Mouse (Mus musculus) forebrain, embryonic 15.5 days (tissue): ENCODE data around the gene 9030025P20Rik. TPM values are rescaled to one million over a fixed set of nuclear protein-coding genes. Genes with fewer than 3 reads are reported as not detected.
"Not testable (repeated sequence)": the region's sequence is repeated elsewhere in the genome, so short reads cannot be mapped to it uniquely, and the experiment has no call there.

ENCODE experiments used
- ATAC-seq: fragments of 200-750 bp; cut with Nextera tagmentation; replicated peaks from 2 replicates; pipeline ENCODE4 v1.8.0; 2017; ENCODE audit warnings: mild to moderate bottlenecking, moderate TSS enrichment, moderate library complexity
- H3K27ac ChIP-seq: fragments of 300-500 bp; sonication (generic); replicated peaks from 2 replicates; pipeline ENCODE4 v1.5.1; 2015; ENCODE audit warnings: mild to moderate bottlenecking, inconsistent platforms
- H3K27me3 ChIP-seq: fragments of 300-500 bp; sonication (generic); 2 replicates; pipeline ENCODE4 v1.6.1; 2015; ENCODE audit warnings: inconsistent platforms
- H3K36me3 ChIP-seq: fragments of 300-500 bp; sonication (generic); 2 replicates; pipeline ENCODE4 v1.6.1; 2015; ENCODE audit warnings: mild to moderate bottlenecking, inconsistent platforms
- H3K4me1 ChIP-seq: fragments of 300-500 bp; sonication (generic); 2 replicates; pipeline ENCODE4 v1.6.1; 2015; ENCODE audit warnings: inconsistent platforms
- H3K4me2 ChIP-seq: fragments of 300-500 bp; sonication (generic); replicated peaks from 2 replicates; pipeline ENCODE4 v1.6.1; 2015; ENCODE audit warnings: mild to moderate bottlenecking, inconsistent platforms
- H3K4me3 ChIP-seq: fragments of 300-500 bp; sonication (generic); 2 replicates; pipeline ENCODE4 v1.5.1; 2015; ENCODE audit warnings: mild to moderate bottlenecking, inconsistent platforms
- H3K9ac ChIP-seq: fragments of 300-500 bp; sonication (generic); replicated peaks from 2 replicates; pipeline ENCODE4 v1.6.1; 2015; ENCODE audit warnings: mild to moderate bottlenecking, inconsistent platforms
- H3K9me3 ChIP-seq: fragments of 300-500 bp; sonication (generic); 2 replicates; pipeline ENCODE4 v1.6.1; 2016; ENCODE audit warnings: inconsistent platforms
- WGBS: fragments of 180-500 bp; shearing (Covaris S2); methylation state at CpG from one replicate; pipeline ENCODE4 v1.1.7; 2015; ENCODE audit warnings: mixed read lengths; 5-methylcytosine and 5-hydroxymethylcytosine counted together
- polyA plus RNA-seq: library from polyadenylated mRNA; unstranded; fragments of >200 nt; fragmentation: Nextera tagmentation; extraction: Ambion mirVana; gene quantifications from 2 replicates; pipeline ENCODE4 v1.2.1, GENCODE M21; 2015

The 9030025P20Rik gene
- polyA plus RNA-seq, 1 experiment from 2014 or later = 10.4 TPM

- Histone ChIP-seq H3K27me3 (no peaks in the 10 kb centered on the region), H3K4me3 (no peak overlapping the region), H3K9ac (no peak overlapping the region), H3K4me2 (no peak overlapping the region), H3K9me3 (no peaks in the 10 kb centered on the region), H3K4me1 (0 out of 2 replicates have a peak, but pooled peaks cover 1% of the 10 kb centered on the region), H3K27ac (no peak overlapping the region), H3K36me3 (peaks cover 52% of the 10 kb centered on the region)
- 93% methylated on average over 8 of the region's 8 CpGs for WGBS
- ATAC-seq = no peak
These were observed 24.8 kb upstream of the 9030025P20Rik start for GRCm38 (mm10) chr17:14953452-14953851.

- H3K27ac ChIP-seq = no peak overlapping the region
- H3K9me3 ChIP-seq = no peaks in the 10 kb centered on the region
- H3K4me2 ChIP-seq = no peak overlapping the region
- H3K4me3 ChIP-seq = no peak overlapping the region
- 92% methylated on average over 5 of the region's 5 CpGs for WGBS
- no peak for ATAC-seq
- peaks cover 15% of the 10 kb centered on the region for H3K4me1 ChIP-seq
- H3K27me3 ChIP-seq = no peaks in the 10 kb centered on the region
- no peak overlapping the region for H3K9ac ChIP-seq
- peaks cover 12% of the 10 kb centered on the region for H3K36me3 ChIP-seq
These were observed 19.5 kb upstream of the 9030025P20Rik start for GRCm38 (mm10) chr17:14958686-14959327.

- H3K9ac ChIP-seq = peak overlapping the region; percentile 41
- H3K27me3 ChIP-seq = no peaks in the 10 kb centered on the region
- ATAC-seq = no peak
- H3K4me3 ChIP-seq = peak overlapping the region; percentile 29
- H3K36me3 ChIP-seq = 0 out of 2 replicates have a peak, but pooled peaks cover 6% of the 10 kb centered on the region
- no peaks in the 10 kb centered on the region for H3K9me3 ChIP-seq
- no peak overlapping the region for H3K27ac ChIP-seq
- peaks cover 15% of the 10 kb centered on the region for H3K4me1 ChIP-seq
- WGBS = 15% methylated on average over 3 of the region's 3 CpGs
- peak overlapping the region; percentile 44 for H3K4me2 ChIP-seq
These were observed 18.3 kb upstream of the 9030025P20Rik start for GRCm38 (mm10) chr17:14959979-14960378.

DNA sequence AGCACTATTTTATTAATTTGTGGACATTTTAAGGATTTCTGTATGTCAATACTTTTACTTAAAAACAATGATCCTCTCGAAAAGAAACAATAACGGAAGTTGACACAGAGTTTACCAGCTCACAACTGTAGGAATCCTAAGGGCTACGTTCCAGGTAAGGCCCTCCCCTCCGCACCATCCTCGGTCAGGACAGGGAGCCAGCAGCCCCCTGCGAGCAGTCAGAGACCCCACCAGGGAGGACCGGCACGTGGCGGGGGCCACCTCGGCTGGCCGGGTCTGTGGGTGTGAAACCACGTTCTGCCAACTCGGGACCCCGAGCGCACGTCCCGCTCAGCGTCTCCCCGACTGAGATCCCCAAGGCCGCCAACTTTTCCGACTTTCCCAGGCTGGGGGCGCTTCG, 17.7 kb upstream of the 9030025P20Rik start:
- Histone ChIP-seq H3K27ac (no peak overlapping the region), H3K9me3 (no peaks in the 10 kb centered on the region), H3K4me1 (peaks cover 15% of the 10 kb centered on the region), H3K4me3 (peak overlapping the region; percentile 76), H3K27me3 (no peaks in the 10 kb centered on the region), H3K36me3 (0 out of 2 replicates have a peak, but pooled peaks cover 6% of the 10 kb centered on the region), H3K9ac (peak overlapping the region; percentile 71), H3K4me2 (peak overlapping the region; percentile 86)
- ATAC-seq = peak; percentile 12
- WGBS = under 1% methylated on average over 22 of the region's 23 CpGs

DNA sequence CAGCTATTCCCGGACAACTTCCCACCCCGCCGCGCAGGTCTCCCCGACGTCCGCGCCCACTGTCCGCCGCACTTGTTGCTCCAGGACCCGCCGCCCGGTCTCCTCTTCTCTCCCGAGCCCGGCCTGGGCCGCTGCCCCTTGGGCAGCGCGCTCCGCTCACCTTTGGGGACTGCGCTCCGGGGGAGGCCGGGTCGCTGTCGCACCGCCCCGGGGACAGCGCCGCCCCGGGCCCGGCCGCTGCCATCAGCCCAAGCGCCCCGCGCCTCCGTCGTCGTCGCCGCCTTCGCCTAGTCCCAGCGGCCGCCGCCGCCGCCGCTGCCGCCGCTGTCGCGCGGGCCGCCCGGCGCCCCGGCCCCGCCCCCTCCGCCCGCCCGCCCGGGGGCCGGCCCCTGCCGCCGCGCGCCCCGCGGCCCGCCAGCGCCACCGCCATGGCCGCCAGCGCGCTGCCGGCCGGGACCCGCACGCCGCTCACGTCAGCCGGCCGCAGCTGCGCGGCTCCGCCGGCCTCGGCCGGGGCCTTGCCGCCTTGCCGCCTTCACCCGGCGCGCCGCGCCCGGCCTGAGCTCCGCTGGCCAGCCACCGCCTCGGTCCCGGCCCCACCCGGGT, 17.2 kb upstream of the 9030025P20Rik start, which contains the start of gene Phf10:
Phf10 (minus strand) TSS at position 323 of the 606 bp plus-strand sequence.
- not testable (repeated sequence) for H3K27me3 ChIP-seq, H3K9me3 ChIP-seq, H3K27ac ChIP-seq, H3K36me3 ChIP-seq
- Histone ChIP-seq H3K4me2 (peak within 1 kb of the TSS; percentile 86), H3K4me1 (peaks cover 15% of the 10 kb centered on the region), H3K4me3 (peak within 1 kb of the TSS; percentile 76), H3K9ac (peak within 1 kb of the TSS; percentile 71)
- peak; percentile 74 for ATAC-seq
- 1% methylated on average over 39 of the region's 100 CpGs for WGBS

GRCm38 (mm10) chr17:14961557-14962154, 16.6 kb upstream of the 9030025P20Rik start:
- WGBS = no CpG with 5 or more reads among the region's 44 CpGs

DNA sequence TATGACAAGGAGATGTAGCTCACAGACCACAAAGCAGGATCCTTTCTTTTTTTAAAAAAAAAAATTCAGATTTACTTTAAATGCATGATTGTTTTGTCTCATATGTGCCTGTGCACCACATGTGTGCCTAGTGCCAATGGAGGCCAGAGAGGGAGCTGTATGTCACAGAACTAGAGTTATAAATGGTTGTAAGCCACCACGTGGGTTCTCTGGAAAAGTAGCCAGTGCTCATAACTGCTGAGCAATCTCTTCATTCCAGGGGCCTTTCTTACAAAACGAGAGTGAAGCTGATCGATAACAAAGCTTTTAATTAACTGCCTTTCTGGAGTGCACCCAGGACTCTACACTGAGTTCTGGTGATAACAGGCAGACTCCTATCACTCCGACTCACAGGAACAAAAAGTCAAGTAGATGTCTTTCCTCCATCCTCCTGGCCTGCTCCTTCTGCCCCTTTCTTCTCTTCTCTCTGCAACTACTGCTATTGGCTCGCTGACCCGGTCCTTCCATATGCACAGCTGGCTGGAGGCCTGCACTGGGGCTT, 9.8 kb upstream of the 9030025P20Rik start:
- H3K9ac ChIP-seq, H3K27me3 ChIP-seq, H3K27ac ChIP-seq, H3K4me3 ChIP-seq, H3K36me3 ChIP-seq, H3K9me3 ChIP-seq, H3K4me1 ChIP-seq, H3K4me2 ChIP-seq, ATAC-seq: not testable (repeated sequence)
- WGBS = no CpG with 5 or more reads among the region's 6 CpGs

More at GRCm38 (mm10) chr17:14961557-14962154, 16.6 kb upstream of the 9030025P20Rik start:
- not testable (repeated sequence) for H3K4me3 ChIP-seq, H3K27ac ChIP-seq, H3K9me3 ChIP-seq, H3K9ac ChIP-seq, H3K27me3 ChIP-seq, H3K4me2 ChIP-seq, H3K36me3 ChIP-seq
- ATAC-seq = peak; percentile 94
- peaks cover 15% of the 10 kb centered on the region for H3K4me1 ChIP-seq

- peak overlapping the region; percentile 28; the same call in 1 of the 2 replicates for H3K4me2 ChIP-seq
- peak; percentile 2; the same call in 1 of the 2 replicates for ATAC-seq
- not testable (repeated sequence) for H3K4me3 ChIP-seq, H3K27me3 ChIP-seq, H3K4me1 ChIP-seq, H3K9ac ChIP-seq, H3K9me3 ChIP-seq, H3K36me3 ChIP-seq, H3K27ac ChIP-seq
- 2% methylated on average over 4 of the region's 7 CpGs for WGBS
These were observed 428 bp upstream of the 9030025P20Rik start for GRCm38 (mm10) chr17:14977718-14978361.

DNA sequence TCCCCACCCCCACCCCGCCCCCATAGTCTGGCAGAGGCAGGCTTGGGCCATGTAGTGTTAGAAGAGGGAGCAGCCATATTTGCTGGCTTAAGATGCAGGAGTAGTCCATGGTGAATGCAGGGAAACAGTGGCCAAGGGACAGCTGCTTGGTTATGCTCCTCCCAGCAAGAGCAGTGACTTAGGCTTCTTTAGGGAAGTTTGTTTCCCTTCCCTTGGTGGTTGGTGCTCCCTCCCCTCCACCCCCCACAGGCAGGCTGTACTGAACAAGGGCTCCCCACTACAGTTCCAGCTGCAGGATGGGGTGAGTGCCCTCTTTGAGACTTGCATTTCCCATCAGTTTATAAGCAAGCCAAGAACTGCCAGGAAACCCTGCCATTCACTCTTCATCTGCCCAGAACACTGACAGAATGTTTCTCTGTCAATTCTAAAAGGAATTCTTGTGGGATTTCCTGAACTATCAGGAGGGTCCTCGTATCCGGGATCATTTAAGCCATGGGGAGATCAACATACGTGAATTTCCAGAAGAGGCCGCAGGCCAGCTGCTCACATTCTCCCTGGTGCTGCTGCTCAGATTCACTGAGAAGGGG, 11.9 kb downstream of the 9030025P20Rik start:
- 85% methylated on average over 4 of the region's 5 CpGs for WGBS
- ATAC-seq, H3K27ac ChIP-seq, H3K9me3 ChIP-seq, H3K4me1 ChIP-seq, H3K4me3 ChIP-seq, H3K36me3 ChIP-seq, H3K9ac ChIP-seq, H3K27me3 ChIP-seq, H3K4me2 ChIP-seq: not testable (repeated sequence)

- H3K4me3 ChIP-seq, H3K27ac ChIP-seq, H3K36me3 ChIP-seq, H3K9ac ChIP-seq, H3K9me3 ChIP-seq, H3K4me1 ChIP-seq, H3K27me3 ChIP-seq, H3K4me2 ChIP-seq: not testable (repeated sequence)
- peak; percentile 70 for ATAC-seq
- no CpG with 5 or more reads among the region's 98 CpGs for WGBS
These were observed 14.4 kb downstream of the 9030025P20Rik start for GRCm38 (mm10) chr17:14992522-14993138.

DNA sequence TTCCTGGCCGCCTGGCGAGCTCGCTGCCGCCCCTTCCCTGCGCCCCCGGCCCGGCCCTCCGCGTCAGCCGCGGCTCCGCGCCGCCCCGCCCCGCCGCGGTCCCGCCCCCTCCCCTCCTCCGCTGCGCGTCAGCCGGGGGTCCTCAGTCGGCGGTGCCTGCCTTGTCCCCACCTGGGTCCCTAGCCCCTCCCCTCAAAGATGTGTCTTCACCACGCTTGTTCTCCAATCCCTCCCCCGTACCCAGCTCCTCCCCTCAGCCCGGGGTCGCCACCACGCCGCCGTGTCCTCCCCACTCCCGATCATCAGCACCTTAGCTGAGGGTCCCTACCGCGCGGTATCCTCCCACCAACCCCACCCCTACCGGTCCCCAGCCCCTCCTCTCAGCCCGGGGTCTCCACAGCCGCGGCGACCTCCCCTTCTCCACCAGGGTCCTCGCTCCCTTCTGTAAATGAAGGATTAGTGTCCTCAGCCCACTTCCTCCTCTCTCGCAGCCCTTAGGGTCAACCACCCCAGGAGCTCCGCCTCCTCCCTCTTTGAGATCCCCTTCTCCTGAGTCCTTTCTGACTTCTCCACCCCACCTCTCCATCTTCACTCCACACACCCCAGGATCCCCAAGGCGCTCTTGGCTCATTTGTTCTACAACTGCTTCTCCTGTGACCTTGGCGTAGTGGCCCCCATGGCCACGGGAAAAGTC, 15.0 kb downstream of the 9030025P20Rik start:
- H3K36me3 ChIP-seq, H3K4me3 ChIP-seq, H3K4me2 ChIP-seq, H3K27ac ChIP-seq, H3K27me3 ChIP-seq, H3K9me3 ChIP-seq, H3K9ac ChIP-seq, H3K4me1 ChIP-seq: not testable (repeated sequence)
- no CpG with 5 or more reads among the region's 47 CpGs for WGBS
- peak; percentile 94 for ATAC-seq
